Mouse (Mus musculus) sigmoid colon, adult 10 weeks (tissue): ENCODE data around the gene Il17d. TPM values are rescaled to one million over a fixed set of nuclear protein-coding genes. Genes with fewer than 3 reads are reported as not detected.

Experiments used
- polyA plus RNA-seq: library from polyadenylated mRNA; stranded (reverse); fragments of 350-450 nt; fragmentation: Illumina TruSeq; extraction: RNeasy Lipid Tissue Mini Kit (QIAGEN cat#74804); gene quantifications from one replicate; pipeline ENCODE4 v1.2.3, GENCODE M21; 2014; ENCODE audit warnings: low read depth, low replicate concordance

Il17d gene
- polyA plus RNA-seq: 7.0 TPM

GRCm38 (mm10) chr14:57524671-57525387 is at the start of gene Il17d:
TSS of gene Il17d (plus strand) at chr14:57524777.

GRCm38 (mm10) chr14:57571155-57572133 is 46.9 kb downstream of the Il17d start, which contains the start of gene Eef1akmt1:
TSS of gene Eef1akmt1 (minus strand) at chr14:57571612.

Other genes with a start within 250 kb of the Il17d start
- gene Cryl1, start 126.2 kb upstream of the Il17d start, polyA plus RNA-seq: 34.8 TPM
- 25.3 TPM for gene Ift88, start 100.7 kb upstream of the Il17d start, polyA plus RNA-seq
- 11.1 TPM for gene Eef1akmt1, start 46.8 kb downstream of the Il17d start, polyA plus RNA-seq
- gene Xpo4, start 140.7 kb downstream of the Il17d start, polyA plus RNA-seq: 22.1 TPM
- not detected for gene Gm49361, start 221.3 kb downstream of the Il17d start, polyA plus RNA-seq
- gene Lats2, start 233.6 kb downstream of the Il17d start, polyA plus RNA-seq: 27.9 TPM